Mouse (Mus musculus) frontal cortex, postnatal 25 days (tissue): ENCODE data around the gene Olfr1341.

Experiments
- DNase-seq, 2 experiments: peaks; one replicate each; pipeline ENCODE4 v3.0.0; 2022; ENCODE audit warnings: low spot score in 2 of 2

The Olfr1341 gene

GRCm38 (mm10) chr4:118703223-118703622 is at the start of gene Olfr1341:
Gene Olfr1341, plus strand, starts transcription at chr4:118703523.
- DNase-seq: no peak

GRCm38 (mm10) chr4:118658652-118659051 is 44.7 kb upstream of the Olfr1341 start, which contains the start of gene Olfr62:
Gene Olfr62, plus strand, starts transcription at chr4:118658952.
- DNase-seq: no peak

- no peak for DNase-seq
These were observed 16.2 kb upstream of the Olfr1341 start for GRCm38 (mm10) chr4:118687086-118687485.

- DNase-seq: no peak
These were observed 10.8 kb upstream of the Olfr1341 start, which contains the start of gene Olfr1342 for GRCm38 (mm10) chr4:118692412-118692973. Gene Olfr1342, minus strand, starts transcription at chr4:118692756.

- DNase-seq: no peak
These were observed 9.5 kb upstream of the Olfr1341 start for GRCm38 (mm10) chr4:118693812-118694211.

GRCm38 (mm10) chr4:118708086-118708485 is 4.8 kb downstream of the Olfr1341 start:
- no peak for DNase-seq

GRCm38 (mm10) chr4:118711656-118712055 is 8.3 kb downstream of the Olfr1341 start:
- no peak for DNase-seq

- DNase-seq: no peak
These were observed 16.5 kb downstream of the Olfr1341 start, which contains the start of gene Olfr1340 for GRCm38 (mm10) chr4:118719838-118720237. Gene Olfr1340, plus strand, starts transcription at chr4:118720138.

- DNase-seq: no peak
These were observed 18.6 kb downstream of the Olfr1341 start for GRCm38 (mm10) chr4:118721742-118722483.

- DNase-seq: no peak
These were observed 28.6 kb downstream of the Olfr1341 start, which contains the start of gene Olfr1339 for GRCm38 (mm10) chr4:118731875-118732274. Gene Olfr1339, plus strand, starts transcription at chr4:118732175.

GRCm38 (mm10) chr4:118739574-118739973 is 36.3 kb downstream of the Olfr1341 start:
- no peak for DNase-seq

GRCm38 (mm10) chr4:118740988-118741698 is 37.8 kb downstream of the Olfr1341 start:
- DNase-seq: no peak

- DNase-seq: no peak
These were observed 38.6 kb downstream of the Olfr1341 start for GRCm38 (mm10) chr4:118741881-118742280.

GRCm38 (mm10) chr4:118758637-118759036 is 55.3 kb downstream of the Olfr1341 start, which contains the start of gene Olfr1338:
Gene Olfr1338, minus strand, starts transcription at chr4:118758737.
- DNase-seq: no peak
